Mouse (Mus musculus): ENCODE data around the gene Zfp78. TPM values are rescaled to one million over a fixed set of nuclear protein-coding genes. Genes with fewer than 3 reads are reported as not detected.
A peak's percentile ranks its signal among the peaks of the same experiment; 100 is the strongest.
"Not testable (repeated sequence)": the region's sequence is repeated elsewhere in the genome, so short reads cannot be mapped to it uniquely, and the experiment has no call there.

The Zfp78 gene
- polyA plus RNA-seq, 1 experiment: not detected

DNA sequence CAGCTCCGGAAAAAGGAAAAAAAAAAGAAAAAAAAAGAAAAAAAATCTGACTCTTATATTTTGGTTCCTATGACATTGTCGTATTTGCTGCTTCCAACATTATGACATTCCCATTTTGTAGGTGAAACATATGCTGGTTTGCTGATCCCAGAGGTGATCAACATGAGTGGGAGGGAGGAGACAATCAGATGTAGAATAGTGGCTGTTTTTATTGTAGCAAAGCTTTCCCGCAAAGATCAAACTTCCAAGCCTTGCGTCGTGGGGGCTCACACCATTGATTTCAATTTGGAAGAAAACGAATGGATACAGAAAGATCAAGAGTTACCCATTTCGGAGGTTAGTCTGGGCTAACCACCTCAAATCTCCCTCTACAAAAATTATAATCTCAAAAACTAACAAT, 1.3 kb upstream of the Zfp78 start:
- TF ChIP-seq FLI1 (IDR thresholded peaks at IDR 0.05; ENCODE audit: low read length) (no peak), GATA1 (IDR thresholded peaks at IDR 0.05; ENCODE audit: borderline replicate concordance, low read length) (no peak)
- Histone ChIP-seq H3K27me3 (replicated peaks) (no peaks in the 10 kb centered on the region), H3K4me3 (replicated peaks) (peak overlapping the region; percentile 94), H3K36me3 (replicated peaks; ENCODE audit: low read length) (no peaks in the 10 kb centered on the region), H3K9me3 (no peaks in the 10 kb centered on the region), H3K4me1 (peaks cover 29% of the 10 kb centered on the region)

GRCm38 (mm10) chr7:6362268-6363046, 623 bp upstream of the Zfp78 start:
- Histone ChIP-seq H3K27me3 (replicated peaks) (no peaks in the 10 kb centered on the region), H3K9me3 (no peaks in the 10 kb centered on the region), H3K4me3 (replicated peaks) (peak overlapping the region; percentile 94), H3K36me3 (replicated peaks; ENCODE audit: low read length) (no peaks in the 10 kb centered on the region), H3K4me1 (peaks cover 32% of the 10 kb centered on the region)
- TF ChIP-seq FLI1 (IDR thresholded peaks at IDR 0.05; ENCODE audit: low read length): no peak
- TF ChIP-seq GATA1 (IDR thresholded peaks at IDR 0.05; ENCODE audit: borderline replicate concordance, low read length): no peak

DNA sequence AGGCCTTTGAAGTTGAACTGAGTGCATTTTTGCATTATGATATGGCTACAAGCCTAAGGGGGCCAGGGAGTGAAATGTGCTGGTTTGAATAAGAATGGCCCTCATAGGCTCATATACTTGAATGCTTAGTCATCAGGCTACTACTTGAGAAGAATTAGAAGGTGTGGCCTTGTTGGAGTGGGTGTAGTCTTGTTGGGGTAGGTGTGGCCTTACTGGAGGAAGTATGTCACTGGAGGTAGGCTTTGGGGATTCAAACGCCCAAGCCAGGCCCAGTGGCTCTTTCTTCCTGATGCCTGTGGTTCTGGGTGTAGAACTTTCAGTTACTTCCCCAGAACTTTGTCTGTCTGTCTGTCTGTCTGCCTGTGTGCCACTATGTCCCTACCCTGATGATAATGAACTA, 1.7 kb downstream of the Zfp78 start:
- Histone ChIP-seq H3K4me3 (replicated peaks) (no peak overlapping the region), H3K36me3 (replicated peaks; ENCODE audit: low read length) (no peaks in the 10 kb centered on the region), H3K9me3 (no peaks in the 10 kb centered on the region), H3K27me3 (replicated peaks) (no peaks in the 10 kb centered on the region), H3K4me1 (peaks cover 32% of the 10 kb centered on the region)
- TF ChIP-seq FLI1 (IDR thresholded peaks at IDR 0.05; ENCODE audit: low read length): no peak
- TF ChIP-seq GATA1 (IDR thresholded peaks at IDR 0.05; ENCODE audit: borderline replicate concordance, low read length): no peak

- no peak overlapping the region for H3K4me3 ChIP-seq (replicated peaks)
- no peaks in the 10 kb centered on the region for H3K9me3 ChIP-seq
- no peaks in the 10 kb centered on the region for H3K27me3 ChIP-seq (replicated peaks)
- H3K36me3 ChIP-seq (replicated peaks; ENCODE audit: low read length): peaks cover 1% of the 10 kb centered on the region
- H3K4me1 ChIP-seq: peaks cover 20% of the 10 kb centered on the region
- TF ChIP-seq FLI1 (IDR thresholded peaks at IDR 0.05; ENCODE audit: low read length): no peak
- TF ChIP-seq GATA1 (IDR thresholded peaks at IDR 0.05; ENCODE audit: borderline replicate concordance, low read length): no peak
These were observed 4.1 kb downstream of the Zfp78 start for GRCm38 (mm10) chr7:6367185-6367584.

DNA sequence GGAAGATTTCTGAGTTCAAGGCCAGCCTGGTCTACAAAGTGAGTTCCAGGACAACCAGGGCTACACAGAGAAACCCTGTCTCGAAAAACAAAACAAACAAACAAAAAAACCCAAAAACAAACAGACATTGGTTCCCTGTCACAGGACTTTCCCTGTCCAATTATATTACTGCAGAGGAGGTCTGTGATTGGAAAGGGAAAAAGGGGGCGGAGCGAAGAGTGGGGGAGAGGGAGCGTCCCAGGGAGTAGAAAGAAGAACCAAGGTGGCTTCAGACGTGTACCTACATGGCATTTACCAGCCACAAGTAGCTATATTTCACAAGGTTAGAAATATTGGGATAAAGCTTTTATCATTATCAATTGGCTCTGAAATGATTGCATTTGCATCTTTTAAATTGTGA, 5.1 kb downstream of the Zfp78 start:
- H3K4me1 ChIP-seq: peaks cover 17% of the 10 kb centered on the region
- H3K27me3 ChIP-seq (replicated peaks); H3K9me3 ChIP-seq: not testable (repeated sequence)

DNA sequence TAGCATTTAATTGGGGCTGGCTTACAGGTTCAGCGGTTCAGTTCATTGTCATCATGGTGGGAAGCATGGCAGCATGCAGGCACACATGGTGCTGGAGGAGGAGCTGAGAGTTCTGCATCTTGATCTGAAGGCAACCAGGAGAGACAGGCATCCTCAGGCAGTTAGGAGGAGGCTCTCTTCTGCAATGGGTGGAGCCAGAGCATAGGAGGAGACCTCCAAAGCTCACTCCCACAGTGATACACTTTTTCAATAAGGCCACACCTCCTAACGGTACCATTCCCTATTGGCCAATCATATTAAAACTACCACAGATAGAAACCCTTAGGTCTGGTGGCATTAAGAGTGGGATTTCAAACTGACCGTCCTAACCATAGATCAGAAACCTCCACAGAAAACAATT, 6.4 kb downstream of the Zfp78 start:
- no peaks in the 10 kb centered on the region for H3K9me3 ChIP-seq
- peaks cover 8% of the 10 kb centered on the region; the same call in 1 of the 2 replicates for H3K4me1 ChIP-seq
- no peaks in the 10 kb centered on the region for H3K27me3 ChIP-seq (replicated peaks)
- no peak for TF ChIP-seq GATA1 (IDR thresholded peaks at IDR 0.05; ENCODE audit: borderline replicate concordance, low read length)
- TF ChIP-seq FLI1 (IDR thresholded peaks at IDR 0.05; ENCODE audit: low read length): no peak
- peaks cover 3% of the 10 kb centered on the region for H3K36me3 ChIP-seq (replicated peaks; ENCODE audit: low read length)
- H3K4me3 ChIP-seq (replicated peaks): no peak overlapping the region

More for the DNA sequence above, 5.1 kb downstream of the Zfp78 start:
- H3K36me3 ChIP-seq (replicated peaks; ENCODE audit: low read length); H3K4me3 ChIP-seq (replicated peaks): not testable (repeated sequence)

DNA sequence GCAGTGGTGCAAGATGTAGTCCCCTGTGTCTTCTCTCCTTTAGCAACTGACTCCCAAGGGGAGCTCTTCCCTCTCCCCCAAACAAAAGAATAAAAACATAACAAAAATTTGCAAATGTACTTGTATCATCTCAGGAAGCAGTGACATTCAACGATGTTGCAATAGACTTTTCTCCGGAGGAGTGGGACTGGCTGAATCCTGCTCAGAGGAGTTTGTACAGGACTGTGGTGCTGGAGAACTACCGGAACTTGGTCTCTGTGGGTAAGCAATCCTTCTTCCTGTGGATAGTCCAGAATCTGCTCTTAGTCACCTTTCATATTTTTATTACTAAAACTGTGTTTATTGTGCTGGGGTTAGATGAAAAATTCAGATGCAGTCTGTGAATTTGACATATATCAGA, 9.9 kb downstream of the Zfp78 start:
- H3K9me3 ChIP-seq: no peaks in the 10 kb centered on the region
- H3K4me1 ChIP-seq: no peaks in the 10 kb centered on the region
- H3K4me3 ChIP-seq (replicated peaks): no peak overlapping the region

GRCm38 (mm10) chr7:6378441-6378840, 15.4 kb downstream of the Zfp78 start:
- H3K36me3 ChIP-seq (replicated peaks; ENCODE audit: low read length): peaks cover 3% of the 10 kb centered on the region
- H3K9me3 ChIP-seq: no peaks in the 10 kb centered on the region
- TF ChIP-seq FLI1 (IDR thresholded peaks at IDR 0.05; ENCODE audit: low read length) (no peak), GATA1 (IDR thresholded peaks at IDR 0.05; ENCODE audit: borderline replicate concordance, low read length) (no peak)
- no peak overlapping the region for H3K4me3 ChIP-seq (replicated peaks)
- H3K27me3 ChIP-seq (replicated peaks): no peaks in the 10 kb centered on the region
- peaks cover 16% of the 10 kb centered on the region for H3K4me1 ChIP-seq

More for the DNA sequence above, 9.9 kb downstream of the Zfp78 start:
- H3K36me3 ChIP-seq (replicated peaks; ENCODE audit: low read length): peaks cover 3% of the 10 kb centered on the region
- no peaks in the 10 kb centered on the region for H3K27me3 ChIP-seq (replicated peaks)
- TF ChIP-seq GATA1 (IDR thresholded peaks at IDR 0.05; ENCODE audit: borderline replicate concordance, low read length) (no peak), FLI1 (IDR thresholded peaks at IDR 0.05; ENCODE audit: low read length) (no peak)

GRCm38 (mm10) chr7:6381431-6381830, 18.4 kb downstream of the Zfp78 start:
- Histone ChIP-seq H3K9me3 (no peaks in the 10 kb centered on the region), H3K36me3 (replicated peaks; ENCODE audit: low read length) (peaks cover 3% of the 10 kb centered on the region)
- no peak for TF ChIP-seq GATA1 (IDR thresholded peaks at IDR 0.05; ENCODE audit: borderline replicate concordance, low read length)
- TF ChIP-seq FLI1 (IDR thresholded peaks at IDR 0.05; ENCODE audit: low read length): no peak

DNA sequence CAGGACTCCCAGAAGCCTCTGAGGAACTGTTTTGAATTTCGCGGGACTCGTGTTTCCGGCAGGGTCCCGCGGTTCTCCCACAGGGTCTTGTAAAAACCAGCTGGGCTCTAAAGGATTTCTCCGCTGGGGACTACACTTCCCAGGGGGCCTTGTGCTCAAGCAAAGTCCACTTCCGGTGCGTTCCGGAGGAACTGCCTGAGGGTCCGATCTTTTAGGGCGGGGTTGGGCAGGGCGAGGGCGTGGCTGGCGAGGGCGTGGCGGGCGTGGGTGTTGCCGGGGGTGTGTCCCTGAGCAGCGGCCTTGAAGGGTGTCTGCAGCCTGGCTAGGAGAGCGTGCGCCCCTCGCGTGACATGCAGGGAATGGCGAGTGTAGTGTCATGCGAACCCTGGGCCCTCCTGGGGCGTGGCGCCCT, 20.0 kb downstream of the Zfp78 start, which contains the start of gene Zfp28:
Zfp28 (plus strand) TSS at position 252 of the 412 bp plus-strand sequence.
- H3K4me3 ChIP-seq (replicated peaks): peak within 1 kb of the TSS; percentile 95
- no peaks in the 10 kb centered on the region for H3K9me3 ChIP-seq
- TF ChIP-seq GATA1 (IDR thresholded peaks at IDR 0.05; ENCODE audit: borderline replicate concordance, low read length) (no peak), FLI1 (IDR thresholded peaks at IDR 0.05; ENCODE audit: low read length) (peak; percentile 70; the same call in 1 of the 2 replicates)
- H3K4me1 ChIP-seq: peaks cover 24% of the 10 kb centered on the region
- H3K36me3 ChIP-seq (replicated peaks; ENCODE audit: low read length): peaks cover 6% of the 10 kb centered on the region
- H3K27me3 ChIP-seq (replicated peaks): no peaks in the 10 kb centered on the region

More at GRCm38 (mm10) chr7:6381431-6381830, 18.4 kb downstream of the Zfp78 start:
- H3K27me3 ChIP-seq (replicated peaks): no peaks in the 10 kb centered on the region
- H3K4me3 ChIP-seq (replicated peaks): no peak overlapping the region
- H3K4me1 ChIP-seq: peaks cover 24% of the 10 kb centered on the region

Measured in megakaryocyte, embryonic 14.5 days (primary cell).